Mouse (Mus musculus) kidney, adult 2 months (tissue): ENCODE data around the gene Tec.

Source experiments
- CTCF ChIP-seq: fragments of 200-500 bp; conservative IDR thresholded peaks from 2 replicates; pipeline ENCODE4 v1.5.1; 2011; ENCODE audit warnings: low read depth, mild to moderate bottlenecking, control low read depth, low read length, moderate library complexity, mixed read lengths; ENCODE audit not compliant: insufficient read depth, insufficient read length
- POLR2A ChIP-seq: fragments of 200-500 bp; IDR thresholded peaks from one replicate; pipeline ENCODE4 v1.6.1; 2011; ENCODE audit warnings: low read depth, low read length, control low read depth

DNA sequence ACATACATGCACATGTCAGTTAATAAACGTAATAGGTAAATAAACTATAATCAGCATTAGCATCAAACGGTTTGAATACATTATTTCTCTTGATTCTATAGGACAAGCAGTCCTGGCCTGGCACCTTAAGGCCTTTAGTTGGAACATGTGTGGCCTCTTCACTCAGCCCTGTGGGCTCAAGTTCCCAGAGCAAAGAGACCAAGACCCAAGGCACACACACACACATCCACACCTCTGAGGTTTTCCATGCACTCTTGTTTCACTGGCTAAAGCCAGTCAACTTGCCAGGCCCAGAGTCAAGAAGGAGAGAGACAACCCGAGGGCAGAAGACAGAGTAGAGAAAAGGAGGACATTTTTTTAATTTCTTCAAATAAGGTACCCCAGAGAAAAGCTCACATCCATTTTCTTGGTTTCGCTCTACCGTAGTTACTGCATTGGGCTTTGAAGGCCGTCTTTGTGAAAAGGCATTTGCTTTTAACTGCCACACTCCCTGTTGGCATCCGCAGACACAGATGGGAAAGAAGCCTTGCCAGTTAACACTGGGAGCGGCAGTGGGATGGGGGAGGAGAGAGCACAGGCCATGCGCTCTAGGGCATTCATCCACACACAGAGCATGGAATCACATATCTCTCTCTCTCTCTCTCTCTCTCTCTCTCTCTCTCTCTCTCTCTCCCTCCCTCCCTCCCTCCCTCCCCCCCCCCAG, 22.2 kb downstream of the Tec start:
- TF ChIP-seq POLR2A, result no peak
- TF ChIP-seq CTCF, result no peak
